Mouse (Mus musculus): ENCODE measurements around the gene BC030499. TPM values are rescaled to one million over a fixed set of nuclear protein-coding genes. Genes with fewer than 3 reads are reported as not detected.
A peak's percentile ranks its signal among the peaks of the same experiment; 100 is the strongest.

BC030499 gene
- polyA plus RNA-seq (2012; rRNA removed) (0.17 and 0.25 TPM in 2 replicates), polyA plus RNA-seq (2014; fragmentation: Nextera tagmentation; extraction: Ambion mirVana) (0.06 TPM in 1 of 2 replicates, not detected in the other)

DNA sequence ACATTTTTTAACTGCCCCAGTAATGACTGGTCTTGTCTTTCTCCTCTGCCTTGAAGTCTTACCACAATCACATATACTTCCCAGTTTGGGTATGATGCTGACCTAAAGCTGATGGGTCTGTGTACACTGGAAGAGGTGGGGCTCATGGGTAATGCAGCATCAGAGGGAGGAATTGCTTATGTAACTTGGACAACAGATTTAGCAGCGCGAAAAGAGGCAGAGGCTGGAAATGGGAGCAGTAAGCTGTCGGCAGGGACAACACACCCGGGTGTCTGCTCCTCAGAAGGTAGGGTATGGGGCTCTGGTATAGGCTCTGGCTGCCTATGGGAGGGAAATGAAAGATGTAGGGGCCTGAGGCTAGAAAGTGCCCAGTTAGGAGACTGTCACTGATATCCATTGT is at the start of gene BC030499:
Gene BC030499 (plus strand): TSS at position 188 of the 400 bp plus-strand sequence.
- no peaks in the 10 kb centered on the region for H3K4me1 ChIP-seq (replicated peaks; ENCODE audit: control insufficient read depth in 2 of 2, insufficient read depth in 2 of 2, low read length in 1 of 2)
- no peak within 1 kb of the TSS for H3K4me3 ChIP-seq (ENCODE audit: insufficient read depth in 1 of 2, low read depth in 2 of 2, low read length in 2 of 2)
- H3K9ac ChIP-seq (replicated peaks): no peak within 1 kb of the TSS
- H3K27ac ChIP-seq: no peak within 1 kb of the TSS
- TF ChIP-seq EP300 (IDR thresholded peaks at IDR 0.05; ENCODE audit: low read depth): no peak
- TF ChIP-seq CTCF (IDR thresholded peaks at IDR 0.05; ENCODE audit: low read depth): no peak
- DNase-seq (ENCODE audit: low read depth in 3 of 3, low spot score in 3 of 3): no peak
- H3K27me3 ChIP-seq (ENCODE audit: control insufficient read depth, insufficient read depth, low read length): no peaks in the 10 kb centered on the region
- 75% methylated on average over 4 of the region's 4 CpGs for WGBS (ENCODE audit: insufficient replicate concordance)
- H3K36me3 ChIP-seq (replicated peaks; ENCODE audit: control insufficient read depth, insufficient read depth, low read depth): peaks cover 36% of the 10 kb centered on the region
- no peaks in the 10 kb centered on the region for H3K9me3 ChIP-seq (ENCODE audit: control insufficient read depth, low read length)
- no peak for ATAC-seq (ENCODE audit: insufficient read depth)
- no peak within 1 kb of the TSS for H3K4me2 ChIP-seq (ENCODE audit: low read depth)

DNA sequence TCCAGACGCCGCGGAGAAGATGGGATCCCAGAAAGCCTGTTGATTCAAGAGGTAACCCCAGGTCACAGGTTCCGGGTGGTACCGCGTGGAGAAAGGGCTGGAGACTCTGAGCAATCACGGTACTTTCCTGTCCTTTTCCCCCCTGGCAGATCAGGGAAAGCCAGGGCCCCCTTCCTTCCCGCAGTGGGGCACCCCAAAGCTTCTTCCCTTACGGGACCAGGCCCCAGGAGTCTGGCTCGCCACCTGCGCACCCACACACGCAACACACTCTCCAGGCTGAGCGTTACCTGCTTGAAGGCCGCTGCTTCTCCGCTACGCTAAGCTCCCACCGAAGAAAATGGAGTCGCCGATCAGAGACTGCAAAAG is 45.4 kb upstream of the BC030499 start:
- peaks cover 6% of the 10 kb centered on the region for H3K36me3 ChIP-seq (replicated peaks; ENCODE audit: control insufficient read depth, insufficient read depth, low read depth)
- H3K9me3 ChIP-seq (ENCODE audit: control insufficient read depth, low read length): no peaks in the 10 kb centered on the region
- peak overlapping the region; percentile 84 for H3K9ac ChIP-seq (replicated peaks)
- under 1% methylated on average over 19 of the region's 19 CpGs for WGBS (ENCODE audit: insufficient replicate concordance)
- peak; percentile 19; the same call in 1 of the 2 replicates for TF ChIP-seq CTCF (IDR thresholded peaks at IDR 0.05; ENCODE audit: low read depth)
- no peak for TF ChIP-seq EP300 (IDR thresholded peaks at IDR 0.05; ENCODE audit: low read depth)
- DNase-seq (ENCODE audit: low read depth in 3 of 3, low spot score in 3 of 3) (no peak), ATAC-seq (ENCODE audit: insufficient read depth) (peak; percentile 20; the same call in 1 of the 2 replicates)
- peak overlapping the region; percentile 88 for H3K27ac ChIP-seq
- peak overlapping the region; percentile 76 to 95 for H3K4me3 ChIP-seq (ENCODE audit: insufficient read depth in 1 of 2, low read depth in 2 of 2, low read length in 2 of 2)
- H3K27me3 ChIP-seq (ENCODE audit: control insufficient read depth, insufficient read depth, low read length): no peaks in the 10 kb centered on the region
- peaks cover 15 to 17% of the 10 kb centered on the region in 2 experiments for H3K4me1 ChIP-seq (replicated peaks; ENCODE audit: control insufficient read depth in 2 of 2, insufficient read depth in 2 of 2, low read length in 1 of 2)
- peak overlapping the region; percentile 86 for H3K4me2 ChIP-seq (ENCODE audit: low read depth)

- under 1% methylated on average over 50 of the region's 50 CpGs for WGBS (ENCODE audit: insufficient replicate concordance)
- Histone ChIP-seq H3K27ac (peak within 1 kb of the TSS; percentile 88), H3K9ac (replicated peaks) (peak within 1 kb of the TSS; percentile 84), H3K4me2 (ENCODE audit: low read depth) (peak within 1 kb of the TSS; percentile 86), H3K9me3 (ENCODE audit: control insufficient read depth, low read length) (no peaks in the 10 kb centered on the region), H3K4me3 (ENCODE audit: insufficient read depth in 1 of 2, low read depth in 2 of 2, low read length in 2 of 2) (peak within 1 kb of the TSS; percentile 76 to 95), H3K4me1 (replicated peaks; ENCODE audit: control insufficient read depth in 2 of 2, insufficient read depth in 2 of 2, low read length in 1 of 2) (peaks cover 15 to 17% of the 10 kb centered on the region in 2 experiments), H3K27me3 (ENCODE audit: control insufficient read depth, insufficient read depth, low read length) (no peaks in the 10 kb centered on the region), H3K36me3 (replicated peaks; ENCODE audit: control insufficient read depth, insufficient read depth, low read depth) (peaks cover under 1% of the 10 kb centered on the region)
- DNase-seq (ENCODE audit: low read depth in 3 of 3, low spot score in 3 of 3) (peak; percentile 79 to 92 (median 86)), ATAC-seq (ENCODE audit: insufficient read depth) (peak; percentile 92)
- TF ChIP-seq CTCF (IDR thresholded peaks at IDR 0.05; ENCODE audit: low read depth) (no peak), EP300 (IDR thresholded peaks at IDR 0.05; ENCODE audit: low read depth) (no peak)
These were observed 44.9 kb upstream of the BC030499 start, which contains the start of the genes Sdf2 and Supt6 for GRCm38 (mm10) chr11:78245627-78246317. Sdf2 (plus strand) TSS chr11:78245746. Supt6 (minus strand) TSS chr11:78245987.

- Histone ChIP-seq H3K4me1 (replicated peaks; ENCODE audit: control insufficient read depth in 2 of 2, insufficient read depth in 2 of 2, low read length in 1 of 2) (peaks cover 15 to 17% of the 10 kb centered on the region in 2 experiments), H3K9ac (replicated peaks) (peak overlapping the region; percentile 84), H3K36me3 (replicated peaks; ENCODE audit: control insufficient read depth, insufficient read depth, low read depth) (no peaks in the 10 kb centered on the region; the same call in 1 of the 2 replicates), H3K4me2 (ENCODE audit: low read depth) (peak overlapping the region; percentile 86), H3K27ac (peak overlapping the region; percentile 88), H3K27me3 (ENCODE audit: control insufficient read depth, insufficient read depth, low read length) (no peaks in the 10 kb centered on the region), H3K4me3 (ENCODE audit: insufficient read depth in 1 of 2, low read depth in 2 of 2, low read length in 2 of 2) (peak overlapping the region; percentile 76 to 95), H3K9me3 (ENCODE audit: control insufficient read depth, low read length) (no peaks in the 10 kb centered on the region)
- ATAC-seq (ENCODE audit: insufficient read depth): no peak
- 45% methylated on average over 7 of the region's 7 CpGs for WGBS (ENCODE audit: insufficient replicate concordance)
- TF ChIP-seq CTCF (IDR thresholded peaks at IDR 0.05; ENCODE audit: low read depth) (no peak), EP300 (IDR thresholded peaks at IDR 0.05; ENCODE audit: low read depth) (no peak)
- no peak for DNase-seq (ENCODE audit: low read depth in 3 of 3, low spot score in 3 of 3)
These were observed 44.2 kb upstream of the BC030499 start for GRCm38 (mm10) chr11:78246318-78247011.

- 38% methylated on average over 3 of the region's 3 CpGs for WGBS (ENCODE audit: insufficient replicate concordance)
- H3K4me3 ChIP-seq (ENCODE audit: insufficient read depth in 1 of 2, low read depth in 2 of 2, low read length in 2 of 2): peak overlapping the region in 1 of 2 experiments; percentile 76; a peak in 2 of 4 replicates
- H3K9ac ChIP-seq (replicated peaks): no peak overlapping the region
- no peaks in the 10 kb centered on the region for H3K9me3 ChIP-seq (ENCODE audit: control insufficient read depth, low read length)
- TF ChIP-seq EP300 (IDR thresholded peaks at IDR 0.05; ENCODE audit: low read depth) (no peak), CTCF (IDR thresholded peaks at IDR 0.05; ENCODE audit: low read depth) (no peak)
- DNase-seq (ENCODE audit: low read depth in 3 of 3, low spot score in 3 of 3) (no peak), ATAC-seq (ENCODE audit: insufficient read depth) (no peak)
- H3K4me1 ChIP-seq (replicated peaks; ENCODE audit: control insufficient read depth in 2 of 2, insufficient read depth in 2 of 2, low read length in 1 of 2): peaks cover 15 to 17% of the 10 kb centered on the region in 2 experiments
- H3K27me3 ChIP-seq (ENCODE audit: control insufficient read depth, insufficient read depth, low read length): no peaks in the 10 kb centered on the region
- H3K4me2 ChIP-seq (ENCODE audit: low read depth): peak overlapping the region; percentile 86
- H3K36me3 ChIP-seq (replicated peaks; ENCODE audit: control insufficient read depth, insufficient read depth, low read depth): no peaks in the 10 kb centered on the region; the same call in 1 of the 2 replicates
- no peak overlapping the region for H3K27ac ChIP-seq
These were observed 43.7 kb upstream of the BC030499 start for GRCm38 (mm10) chr11:78247012-78247348.
